Mouse (Mus musculus) yolk sac, embryonic 10.5 days (tissue): ENCODE measurements around the gene Cela2a.

Experiments used
- DNase-seq: peaks from one replicate; pipeline ENCODE4 v3.0.0-alpha.2; 2017; ENCODE audit warnings: low spot score

The Cela2a gene

DNA sequence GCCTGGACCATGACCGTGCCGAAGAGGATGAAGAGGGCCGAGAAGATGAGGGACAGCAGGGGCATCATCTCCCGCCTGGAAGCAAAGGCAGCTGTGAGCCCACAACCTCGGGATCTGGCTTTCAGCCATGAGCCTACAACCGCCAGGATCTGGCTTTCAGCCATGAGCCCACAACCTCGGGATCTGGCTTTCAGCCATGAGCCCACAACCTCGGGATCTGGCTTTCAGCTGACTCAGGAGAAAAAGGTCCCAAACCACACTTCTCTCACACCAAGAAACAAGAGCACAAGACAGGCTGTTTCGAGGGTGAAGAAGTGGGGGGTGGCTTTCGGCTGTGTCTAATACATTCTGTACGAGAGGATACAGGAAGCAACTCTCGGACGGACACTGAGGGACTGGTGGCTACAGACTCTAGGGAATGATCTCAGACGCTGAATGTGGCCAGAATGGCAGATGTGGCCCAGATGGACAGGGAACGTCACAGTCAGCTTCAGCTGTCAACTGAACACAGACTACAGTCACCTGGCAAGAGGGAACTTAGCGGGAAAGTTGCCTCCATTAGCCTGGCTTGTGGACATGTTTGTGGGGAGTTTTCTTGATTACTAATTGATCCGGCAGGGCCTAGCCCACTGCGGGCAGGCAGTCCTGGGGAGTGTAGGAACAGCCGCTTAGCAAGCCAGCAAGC is 59.1 kb downstream of the Cela2a start:
- DNase-seq, result no peak

DNA sequence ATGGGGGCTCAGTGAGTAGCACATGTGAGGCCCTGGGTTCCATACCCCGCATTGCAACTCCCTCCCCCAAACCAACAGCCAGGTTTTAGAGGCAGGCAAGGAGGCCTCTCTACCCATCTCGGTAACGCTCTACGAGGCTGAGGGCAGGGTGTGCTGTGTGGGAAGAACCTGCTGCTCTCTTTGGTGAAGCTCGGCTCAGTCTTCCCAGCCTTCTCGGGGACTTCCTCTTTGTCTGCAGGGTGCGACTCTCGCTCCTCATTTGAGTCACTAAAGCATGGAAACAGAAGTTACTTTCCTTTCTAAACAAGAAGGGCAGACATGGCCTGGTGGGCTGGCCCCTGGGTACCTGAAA is 59.7 kb downstream of the Cela2a start:
- DNase-seq, result no peak

DNA sequence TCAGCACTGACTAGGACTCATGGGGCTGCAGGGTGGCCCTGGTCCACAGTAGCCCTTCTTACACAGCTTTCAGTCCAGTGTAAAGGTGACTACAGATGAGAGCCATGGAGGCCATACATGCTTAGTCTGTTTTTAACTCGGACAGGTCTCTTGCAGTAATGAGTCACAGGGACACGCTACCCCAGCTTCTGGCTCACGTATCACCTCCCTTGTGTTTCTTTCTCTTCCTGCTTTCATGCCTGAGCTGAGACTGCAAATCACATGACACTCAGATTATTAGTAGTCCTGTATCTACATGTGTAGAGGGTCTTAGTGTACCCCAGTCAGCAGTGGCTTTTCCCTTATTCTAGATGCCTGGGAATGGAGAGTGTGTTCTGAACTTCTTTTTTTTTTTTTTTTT is 61.0 kb downstream of the Cela2a start:
- no peak for DNase-seq
